Mouse (Mus musculus): ENCODE data around the gene Tmem144. TPM values are rescaled to one million over a fixed set of nuclear protein-coding genes. Genes with fewer than 3 reads are reported as not detected.

The Tmem144 gene
- polyA plus RNA-seq, 1 experiment from 2014 or later, result 2.9 TPM

GRCm38 (mm10) chr3:79829289-79829688 lies 23.3 kb downstream of the Tmem144 start:
- Histone ChIP-seq H3K9ac (ENCODE audit: low read length) (no peak overlapping the region), H3K27me3 (ENCODE audit: control insufficient read depth, insufficient read depth, low read length) (no peaks in the 10 kb centered on the region), H3K9me3 (ENCODE audit: control insufficient read depth, low read length) (no peaks in the 10 kb centered on the region), H3K27ac (ENCODE audit: low read depth, low read length) (no peak overlapping the region), H3K4me2 (ENCODE audit: low read depth) (no peak overlapping the region), H3K36me3 (ENCODE audit: control insufficient read depth, insufficient read depth, low read length) (no peaks in the 10 kb centered on the region), H3K4me3 (ENCODE audit: low read depth, low read length) (no peak overlapping the region), H3K4me1 (ENCODE audit: control insufficient read depth, insufficient read depth, low read length) (no peaks in the 10 kb centered on the region)
- ATAC-seq (ENCODE audit: insufficient read depth, low FRiP score, low TSS enrichment) (no peak), DNase-seq (ENCODE audit: low spot score) (no peak)

DNA sequence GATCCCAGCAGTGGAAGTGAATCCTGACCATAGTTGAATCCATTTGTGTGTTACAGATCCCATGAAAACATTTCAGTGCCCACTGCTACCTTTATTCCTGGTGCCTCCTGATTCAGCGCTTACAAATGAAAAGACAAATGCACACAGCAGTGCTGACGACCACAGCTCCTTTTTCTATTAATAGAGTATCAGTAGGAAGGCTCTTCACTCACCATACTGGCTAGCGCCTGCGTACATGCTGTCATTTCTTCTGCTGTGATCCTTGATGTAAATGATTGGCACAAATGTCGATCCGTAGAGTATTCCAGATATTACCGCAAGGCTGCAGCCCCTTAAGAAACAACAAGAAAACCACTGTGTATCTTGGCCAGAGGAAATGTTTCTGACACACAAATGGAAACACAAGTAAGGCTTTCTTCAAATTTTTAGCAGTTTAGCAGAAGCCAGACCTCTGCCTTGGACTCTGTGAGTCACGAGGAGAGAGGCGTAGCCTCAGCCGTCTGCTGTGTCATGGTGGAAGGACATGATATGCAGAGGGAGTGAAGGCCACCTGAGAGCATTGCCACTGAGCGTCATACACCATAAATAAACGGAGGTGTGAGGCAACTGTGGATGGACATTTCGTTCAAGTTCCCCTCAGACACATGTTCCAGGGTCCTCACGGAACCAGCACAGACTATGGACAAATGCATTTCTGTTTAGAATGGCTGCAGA lies 27.3 kb downstream of the Tmem144 start:
- H3K4me3 ChIP-seq (ENCODE audit: low read depth, low read length), result no peak overlapping the region
- WGBS, result 94% methylated on average over 14 of the region's 14 CpGs
- H3K9me3 ChIP-seq (ENCODE audit: control insufficient read depth, low read length), result no peaks in the 10 kb centered on the region
- no peak overlapping the region for H3K9ac ChIP-seq (ENCODE audit: low read length)
- no peak overlapping the region for H3K4me2 ChIP-seq (ENCODE audit: low read depth)
- no peaks in the 10 kb centered on the region for H3K36me3 ChIP-seq (ENCODE audit: control insufficient read depth, insufficient read depth, low read length)
- H3K27ac ChIP-seq (ENCODE audit: low read depth, low read length), result no peak overlapping the region
- no peaks in the 10 kb centered on the region for H3K27me3 ChIP-seq (ENCODE audit: control insufficient read depth, insufficient read depth, low read length)
- no peaks in the 10 kb centered on the region for H3K4me1 ChIP-seq (ENCODE audit: control insufficient read depth, insufficient read depth, low read length)
- no peak for ATAC-seq (ENCODE audit: insufficient read depth, low FRiP score, low TSS enrichment)
- DNase-seq (ENCODE audit: low spot score), result no peak

- no peak overlapping the region for H3K27ac ChIP-seq (ENCODE audit: low read depth, low read length)
- no peak overlapping the region for H3K4me3 ChIP-seq (ENCODE audit: low read depth, low read length)
- no peaks in the 10 kb centered on the region for H3K36me3 ChIP-seq (ENCODE audit: control insufficient read depth, insufficient read depth, low read length)
- 92% methylated on average over 7 of the region's 7 CpGs for WGBS
- no peaks in the 10 kb centered on the region for H3K9me3 ChIP-seq (ENCODE audit: control insufficient read depth, low read length)
- H3K4me1 ChIP-seq (ENCODE audit: control insufficient read depth, insufficient read depth, low read length), result no peaks in the 10 kb centered on the region
- ATAC-seq (ENCODE audit: insufficient read depth, low FRiP score, low TSS enrichment) (no peak), DNase-seq (ENCODE audit: low spot score) (no peak)
- H3K4me2 ChIP-seq (ENCODE audit: low read depth), result no peak overlapping the region
- H3K9ac ChIP-seq (ENCODE audit: low read length), result no peak overlapping the region
- no peaks in the 10 kb centered on the region for H3K27me3 ChIP-seq (ENCODE audit: control insufficient read depth, insufficient read depth, low read length)
Observed at GRCm38 (mm10) chr3:79823176-79823575, 29.4 kb downstream of the Tmem144 start.

DNA sequence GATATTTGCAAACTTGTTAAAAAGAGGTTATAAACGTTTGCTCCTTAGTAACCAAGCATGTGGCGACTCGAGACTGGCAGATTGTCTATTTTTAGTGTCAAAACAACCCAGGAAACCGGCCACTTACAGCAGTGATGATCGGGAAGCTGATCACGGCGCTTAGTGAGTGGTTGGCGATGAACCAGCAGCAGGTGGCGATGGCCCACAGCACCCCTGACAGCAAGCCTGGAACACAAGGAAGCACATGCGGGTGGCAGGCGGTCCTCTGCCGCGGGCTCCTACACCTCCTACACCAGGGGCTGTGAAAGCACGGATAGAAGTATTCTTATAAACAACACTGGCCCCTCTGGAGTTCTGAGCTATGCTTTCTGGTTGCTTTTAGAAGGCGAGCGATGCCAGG lies 31.4 kb downstream of the Tmem144 start:
- DNase-seq (ENCODE audit: low spot score), result no peak
- WGBS, result 84% methylated on average over 16 of the region's 16 CpGs
- ATAC-seq (ENCODE audit: insufficient read depth, low FRiP score, low TSS enrichment), result no peak
- Histone ChIP-seq H3K4me1 (ENCODE audit: control insufficient read depth, insufficient read depth, low read length) (no peaks in the 10 kb centered on the region), H3K27me3 (ENCODE audit: control insufficient read depth, insufficient read depth, low read length) (no peaks in the 10 kb centered on the region), H3K27ac (ENCODE audit: low read depth, low read length) (no peak overlapping the region), H3K9ac (ENCODE audit: low read length) (no peak overlapping the region), H3K36me3 (ENCODE audit: control insufficient read depth, insufficient read depth, low read length) (no peaks in the 10 kb centered on the region), H3K4me3 (ENCODE audit: low read depth, low read length) (no peak overlapping the region), H3K9me3 (ENCODE audit: control insufficient read depth, low read length) (no peaks in the 10 kb centered on the region), H3K4me2 (ENCODE audit: low read depth) (no peak overlapping the region)

DNA sequence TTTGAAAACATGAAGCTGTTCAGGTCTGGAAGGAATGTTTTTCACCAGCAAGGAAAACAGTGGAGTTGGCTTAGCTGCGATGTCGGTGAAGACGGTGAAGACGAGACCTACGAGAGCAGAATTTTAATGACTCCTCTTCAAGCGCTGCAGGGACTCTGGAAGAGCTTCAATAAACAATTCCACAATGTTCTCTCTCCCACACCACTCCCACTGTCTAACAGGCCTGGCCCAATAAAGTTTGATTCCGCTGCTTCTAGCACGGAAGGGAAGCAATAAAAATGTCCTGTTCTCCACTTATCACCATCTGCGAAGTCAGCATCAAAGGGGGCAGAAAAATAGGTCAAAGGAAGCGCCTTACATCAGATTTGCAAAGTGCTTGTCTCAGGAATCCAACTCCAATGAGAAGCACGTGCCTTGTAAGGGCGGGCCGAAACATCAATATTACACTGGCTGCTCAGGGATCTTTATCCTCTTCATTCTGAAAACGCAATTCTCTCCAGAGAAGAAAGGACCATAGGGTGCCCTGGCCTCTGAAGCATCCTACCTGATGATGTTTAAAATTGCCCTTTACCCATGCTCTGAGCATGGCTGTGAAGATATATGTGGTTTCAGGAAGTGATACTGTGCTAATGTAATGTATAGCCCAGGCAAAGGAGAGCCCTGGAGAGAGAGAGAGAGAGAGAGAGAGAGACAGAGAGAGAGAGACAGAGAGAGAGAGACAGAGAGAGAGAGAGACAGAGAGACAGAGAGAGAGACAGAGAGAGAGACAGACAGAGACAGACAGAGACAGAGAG lies 34.2 kb downstream of the Tmem144 start:
- H3K4me2 ChIP-seq (ENCODE audit: low read depth), result no peak overlapping the region
- H3K4me3 ChIP-seq (ENCODE audit: low read depth, low read length), result no peak overlapping the region
- DNase-seq (ENCODE audit: low spot score) (peak; percentile 27), ATAC-seq (ENCODE audit: insufficient read depth, low FRiP score, low TSS enrichment) (peak; percentile 49)
- 18% methylated on average over 14 of the region's 14 CpGs for WGBS
- H3K9me3 ChIP-seq (ENCODE audit: control insufficient read depth, low read length), result no peaks in the 10 kb centered on the region
- H3K27me3 ChIP-seq (ENCODE audit: control insufficient read depth, insufficient read depth, low read length), result no peaks in the 10 kb centered on the region
- no peak overlapping the region for H3K27ac ChIP-seq (ENCODE audit: low read depth, low read length)
- H3K9ac ChIP-seq (ENCODE audit: low read length), result no peak overlapping the region
- H3K36me3 ChIP-seq (ENCODE audit: control insufficient read depth, insufficient read depth, low read length), result no peaks in the 10 kb centered on the region
- H3K4me1 ChIP-seq (ENCODE audit: control insufficient read depth, insufficient read depth, low read length), result no peaks in the 10 kb centered on the region

GRCm38 (mm10) chr3:79816229-79816628 lies 36.3 kb downstream of the Tmem144 start:
- Histone ChIP-seq H3K36me3 (ENCODE audit: control insufficient read depth, insufficient read depth, low read length) (no peaks in the 10 kb centered on the region), H3K9ac (ENCODE audit: low read length) (no peak overlapping the region), H3K4me3 (ENCODE audit: low read depth, low read length) (no peak overlapping the region), H3K27me3 (ENCODE audit: control insufficient read depth, insufficient read depth, low read length) (no peaks in the 10 kb centered on the region), H3K27ac (ENCODE audit: low read depth, low read length) (no peak overlapping the region), H3K4me2 (ENCODE audit: low read depth) (no peak overlapping the region), H3K9me3 (ENCODE audit: control insufficient read depth, low read length) (no peaks in the 10 kb centered on the region), H3K4me1 (ENCODE audit: control insufficient read depth, insufficient read depth, low read length) (no peaks in the 10 kb centered on the region)
- ATAC-seq (ENCODE audit: insufficient read depth, low FRiP score, low TSS enrichment) (no peak), DNase-seq (ENCODE audit: low spot score) (no peak)
- 71% methylated on average over 4 of the region's 4 CpGs for WGBS

GRCm38 (mm10) chr3:79813814-79814490 lies 38.6 kb downstream of the Tmem144 start:
- DNase-seq (ENCODE audit: low spot score) (peak; percentile 79), ATAC-seq (ENCODE audit: insufficient read depth, low FRiP score, low TSS enrichment) (peak; percentile 62)
- no peak overlapping the region for H3K27ac ChIP-seq (ENCODE audit: low read depth, low read length)
- no peak overlapping the region for H3K4me3 ChIP-seq (ENCODE audit: low read depth, low read length)
- H3K27me3 ChIP-seq (ENCODE audit: control insufficient read depth, insufficient read depth, low read length), result no peaks in the 10 kb centered on the region
- WGBS, result 33% methylated on average over 19 of the region's 19 CpGs
- H3K4me1 ChIP-seq (ENCODE audit: control insufficient read depth, insufficient read depth, low read length), result no peaks in the 10 kb centered on the region
- no peak overlapping the region for H3K4me2 ChIP-seq (ENCODE audit: low read depth)
- H3K9ac ChIP-seq (ENCODE audit: low read length), result no peak overlapping the region
- H3K9me3 ChIP-seq (ENCODE audit: control insufficient read depth, low read length), result no peaks in the 10 kb centered on the region
- H3K36me3 ChIP-seq (ENCODE audit: control insufficient read depth, insufficient read depth, low read length), result no peaks in the 10 kb centered on the region

DNA sequence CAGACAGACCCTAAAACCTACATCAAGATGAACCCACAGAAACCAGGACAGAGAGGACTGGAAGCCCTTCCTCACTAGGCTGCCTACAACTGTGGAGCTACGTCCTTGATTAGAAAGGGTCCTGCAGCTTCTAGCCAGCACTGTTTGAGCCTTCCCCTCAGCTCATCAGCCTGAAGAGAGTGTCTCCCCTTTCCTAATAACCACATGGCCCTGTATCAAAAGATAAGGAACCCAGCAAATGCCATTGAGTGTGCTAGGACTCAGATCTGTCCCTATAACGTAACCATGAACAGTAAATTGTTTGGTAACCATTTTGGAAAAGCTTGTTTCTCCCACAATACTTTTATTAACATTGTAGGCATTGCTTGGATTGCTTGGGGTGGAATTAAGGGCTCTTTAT lies 40.5 kb downstream of the Tmem144 start:
- Histone ChIP-seq H3K27ac (ENCODE audit: low read depth, low read length) (no peak overlapping the region), H3K9ac (ENCODE audit: low read length) (no peak overlapping the region), H3K9me3 (ENCODE audit: control insufficient read depth, low read length) (no peaks in the 10 kb centered on the region), H3K4me3 (ENCODE audit: low read depth, low read length) (no peak overlapping the region), H3K27me3 (ENCODE audit: control insufficient read depth, insufficient read depth, low read length) (no peaks in the 10 kb centered on the region), H3K4me2 (ENCODE audit: low read depth) (no peak overlapping the region), H3K4me1 (ENCODE audit: control insufficient read depth, insufficient read depth, low read length) (no peaks in the 10 kb centered on the region), H3K36me3 (ENCODE audit: control insufficient read depth, insufficient read depth, low read length) (no peaks in the 10 kb centered on the region)
- DNase-seq (ENCODE audit: low spot score), result no peak
- WGBS, result 81% methylated on average over 2 of the region's 2 CpGs
- no peak for ATAC-seq (ENCODE audit: insufficient read depth, low FRiP score, low TSS enrichment)

Data from neural tube, embryonic 11.5 days (tissue).